Mouse (Mus musculus): ENCODE results near the gene Trmt13.
"Not testable (repeated sequence)": the region's sequence is repeated elsewhere in the genome, so short reads cannot be mapped to it uniquely, and the experiment has no call there.

Trmt13 gene

DNA sequence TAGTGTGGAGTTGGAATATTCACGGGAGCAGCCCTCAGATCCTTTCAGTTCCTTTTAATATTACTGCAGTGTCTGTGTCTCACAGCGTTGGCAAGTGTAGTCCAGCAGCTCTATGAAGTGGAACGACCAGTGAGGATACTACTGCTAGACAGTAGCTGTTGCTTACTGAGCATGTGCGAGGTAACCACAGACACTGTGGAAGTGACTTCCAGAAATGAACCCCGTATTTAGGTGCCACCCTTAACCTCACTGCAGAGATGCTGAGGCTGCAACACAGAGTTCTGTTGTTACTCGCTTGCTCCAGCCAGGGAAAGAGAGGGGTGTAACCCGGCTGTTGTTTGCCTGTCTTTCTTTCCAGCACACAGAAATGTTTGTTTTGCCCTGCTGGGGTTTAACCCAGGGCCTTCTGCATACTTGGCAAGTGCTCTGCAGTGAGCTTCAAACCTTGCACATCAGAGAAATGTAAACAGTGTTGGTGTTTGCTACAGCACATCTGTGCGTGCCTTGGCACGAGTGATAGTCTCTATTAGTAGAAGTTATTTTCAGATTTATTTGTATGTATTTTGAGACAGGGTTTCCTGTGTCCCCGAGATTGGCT lies at the start of gene Trmt13:
TSS of gene Trmt13 (minus strand) at position 293 of the 598 bp plus-strand sequence.
- DNase-seq (ENCODE audit: low spot score in 2 of 2): no peak

DNA sequence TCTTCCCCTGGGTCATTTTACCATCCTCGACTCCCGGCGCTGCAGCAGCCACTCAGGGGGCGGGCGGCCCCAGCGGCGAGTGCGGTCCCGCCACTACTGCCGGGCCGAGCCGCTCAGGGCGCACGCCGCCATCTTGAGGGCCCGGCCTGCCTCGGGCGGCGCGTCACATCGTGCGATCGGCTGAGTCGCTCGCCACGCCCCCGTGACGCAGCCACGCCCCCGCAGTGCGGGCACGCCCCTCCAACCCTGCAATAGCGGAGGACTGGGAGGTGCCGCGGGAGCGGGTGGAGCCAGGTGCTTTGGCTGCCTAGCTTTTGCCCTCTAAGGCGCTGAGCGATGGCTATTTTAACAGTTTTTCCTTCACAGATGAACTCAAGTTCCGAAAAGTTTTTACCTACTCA lies 48.1 kb upstream of the Trmt13 start, which contains the start of gene Mfsd14a:
TSS of gene Mfsd14a (minus strand) at position 215 of the 401 bp plus-strand sequence.
- peak; percentile 99 for DNase-seq (ENCODE audit: low spot score in 2 of 2)

DNA sequence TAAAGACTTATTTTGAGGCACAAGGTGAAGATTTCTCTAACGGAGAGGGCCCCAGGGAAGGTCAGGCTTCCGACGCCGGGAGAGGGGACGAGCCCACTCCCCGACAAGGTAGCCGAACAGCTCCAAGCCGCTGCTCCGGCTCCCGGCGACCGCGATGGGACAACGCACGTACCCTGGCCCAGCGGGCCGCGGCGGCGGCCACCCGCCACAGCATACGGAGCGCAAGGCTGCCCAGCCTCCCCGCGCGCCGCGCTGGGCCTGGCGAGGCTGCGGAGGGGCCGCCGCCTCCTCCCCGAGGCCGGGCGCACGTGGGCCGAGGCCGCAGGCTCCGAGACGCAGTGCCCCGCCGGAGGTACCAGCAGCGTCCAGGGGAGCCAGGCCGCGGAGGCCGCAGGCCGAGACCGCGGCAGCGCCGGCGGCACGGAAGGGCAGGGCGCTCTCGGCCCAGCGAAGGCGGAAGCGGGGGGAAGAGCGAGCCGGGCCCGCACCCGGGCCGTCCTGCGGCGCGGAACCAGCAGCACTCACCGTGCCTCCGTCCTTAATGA lies 47.6 kb upstream of the Trmt13 start:
- no peak for DNase-seq (ENCODE audit: low spot score in 2 of 2)

DNA sequence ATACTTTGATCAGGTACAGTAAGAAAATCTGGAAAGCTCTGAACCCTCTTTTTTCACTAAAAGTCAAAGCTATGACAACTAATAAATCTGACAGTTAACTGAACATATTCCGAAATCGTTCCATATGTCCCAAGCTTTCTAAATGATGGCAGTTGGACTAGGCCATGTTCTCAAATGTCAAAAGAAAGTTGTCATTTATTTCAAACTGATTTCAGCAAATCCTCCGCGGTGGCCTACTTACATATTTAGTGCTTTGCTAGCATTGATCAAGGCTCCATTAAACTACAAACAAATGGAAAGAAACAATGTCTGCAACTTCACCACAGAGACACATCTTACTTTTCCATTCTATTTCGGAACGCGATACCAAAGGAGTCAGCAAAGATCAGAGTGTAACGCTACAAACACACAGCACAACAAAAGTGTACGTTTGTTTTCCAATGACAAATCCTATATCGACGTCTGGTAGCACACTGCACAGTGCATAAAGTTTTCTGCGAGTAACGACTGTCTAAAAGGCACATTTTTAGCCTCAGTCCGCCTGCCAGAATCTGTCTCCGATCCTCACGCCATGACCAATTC lies 47.0 kb upstream of the Trmt13 start:
- DNase-seq (ENCODE audit: low spot score in 2 of 2): no peak

DNA sequence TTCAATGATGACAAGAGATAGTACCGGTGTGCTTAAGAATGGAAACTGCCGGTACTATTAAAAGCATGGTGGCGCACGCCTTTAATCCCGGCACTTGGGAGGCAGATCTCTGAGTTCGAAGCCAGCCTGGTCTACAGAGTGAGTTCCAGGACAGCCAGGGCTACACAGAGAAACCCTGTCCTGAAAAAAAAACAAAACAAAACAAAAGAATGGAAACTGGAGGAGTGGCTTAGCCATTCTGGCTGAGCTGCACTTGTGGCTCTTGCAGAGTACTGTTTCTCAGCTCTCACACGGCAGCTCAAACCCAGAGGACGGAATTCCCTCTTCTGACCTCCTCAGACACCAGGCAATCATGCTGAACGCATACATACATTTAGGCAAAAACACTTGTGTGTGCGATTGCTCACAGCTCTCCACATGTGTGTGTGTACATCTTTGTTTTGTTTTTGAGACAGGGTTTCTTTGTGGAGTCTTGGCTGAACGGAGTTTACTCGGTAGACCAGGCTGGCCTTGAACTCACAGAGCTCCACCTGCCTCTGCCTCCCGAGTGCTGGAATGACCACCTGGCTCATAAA lies 45.6 kb upstream of the Trmt13 start:
- DNase-seq (ENCODE audit: low spot score in 2 of 2): no peak

DNA sequence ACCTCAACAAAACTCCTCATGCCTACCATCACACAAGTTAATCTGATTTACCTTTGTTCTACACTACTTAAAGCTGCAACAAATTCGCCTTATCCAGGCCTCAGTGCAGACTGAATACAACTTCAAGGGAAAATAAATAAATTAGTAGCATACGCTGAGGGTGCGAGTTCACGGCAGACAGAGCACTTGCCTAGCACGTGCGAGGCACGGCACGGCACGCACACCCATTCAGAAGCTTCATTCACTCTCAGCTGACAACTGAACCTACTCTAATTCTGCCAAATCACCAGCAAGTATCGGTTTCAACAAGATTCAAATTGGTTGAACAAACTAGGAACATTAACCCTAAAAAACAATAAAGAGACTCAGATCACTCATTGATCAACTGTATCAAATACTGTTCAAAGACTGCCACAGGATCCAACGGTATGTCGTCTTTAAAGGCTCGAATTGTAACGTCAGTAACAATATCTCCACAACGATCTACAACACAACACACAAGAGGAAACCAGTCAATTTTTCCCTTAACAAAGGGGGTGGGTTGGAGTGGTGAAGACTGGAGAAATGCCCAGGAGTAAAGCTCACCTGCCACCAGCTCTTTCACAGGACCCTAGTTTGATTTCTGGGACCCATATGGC lies 44.7 kb upstream of the Trmt13 start:
- DNase-seq (ENCODE audit: low spot score in 2 of 2): no peak

DNA sequence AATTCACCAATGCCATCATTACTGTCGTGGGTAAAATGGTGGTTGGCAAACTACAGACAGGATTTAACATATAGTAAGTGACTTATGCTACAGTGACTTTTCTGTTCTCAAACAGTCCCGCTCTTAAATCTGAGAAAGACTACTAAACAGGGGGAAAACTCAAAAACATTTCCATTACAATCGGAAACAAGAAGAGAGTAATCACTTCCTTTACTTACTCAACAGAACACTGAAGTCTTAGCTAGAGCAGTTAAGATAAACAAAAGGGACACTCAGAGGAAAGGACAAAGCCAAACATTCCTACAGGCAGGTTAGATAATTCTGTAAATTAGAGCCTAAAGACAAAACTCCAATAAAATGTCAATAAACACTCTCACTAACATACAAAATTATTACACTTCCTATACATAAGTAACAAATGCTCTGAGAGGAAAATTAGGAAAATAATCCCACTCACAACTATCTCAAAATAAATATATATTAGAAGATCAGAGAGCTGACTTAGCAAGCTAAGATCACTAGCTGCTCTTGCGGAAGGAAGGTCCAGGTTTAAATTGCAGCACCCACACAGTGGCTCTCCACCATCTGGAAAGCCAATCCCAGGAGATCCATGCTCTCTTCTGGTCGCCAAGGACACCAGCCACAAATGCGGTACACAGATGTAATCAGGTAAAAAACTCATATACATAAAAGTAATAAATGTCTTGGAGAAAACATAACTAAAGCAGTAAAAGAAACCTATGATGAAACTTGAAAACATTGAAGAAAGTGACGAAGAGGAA lies 42.0 kb upstream of the Trmt13 start:
- DNase-seq (ENCODE audit: low spot score in 2 of 2): no peak

DNA sequence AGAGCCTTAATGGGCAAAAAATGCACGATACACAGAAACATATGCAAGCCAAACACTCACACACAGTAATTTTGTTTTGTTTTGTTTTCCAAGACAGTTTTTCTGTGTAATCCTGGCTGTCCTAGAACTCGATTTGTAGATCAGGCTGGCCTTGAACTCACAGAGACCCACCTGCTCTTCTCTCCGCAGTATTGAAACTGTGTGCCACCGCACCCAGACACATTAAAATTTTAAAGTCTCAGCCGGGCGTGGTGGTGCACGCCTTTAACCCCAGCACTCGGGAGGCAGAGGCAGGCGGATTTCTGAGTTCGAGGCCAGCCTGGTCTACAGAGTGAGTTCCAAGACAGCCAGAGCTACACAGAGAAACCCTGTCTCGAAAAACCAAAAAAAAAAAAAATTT lies 39.7 kb upstream of the Trmt13 start:
- not testable (repeated sequence) for DNase-seq (ENCODE audit: low spot score in 2 of 2)

DNA sequence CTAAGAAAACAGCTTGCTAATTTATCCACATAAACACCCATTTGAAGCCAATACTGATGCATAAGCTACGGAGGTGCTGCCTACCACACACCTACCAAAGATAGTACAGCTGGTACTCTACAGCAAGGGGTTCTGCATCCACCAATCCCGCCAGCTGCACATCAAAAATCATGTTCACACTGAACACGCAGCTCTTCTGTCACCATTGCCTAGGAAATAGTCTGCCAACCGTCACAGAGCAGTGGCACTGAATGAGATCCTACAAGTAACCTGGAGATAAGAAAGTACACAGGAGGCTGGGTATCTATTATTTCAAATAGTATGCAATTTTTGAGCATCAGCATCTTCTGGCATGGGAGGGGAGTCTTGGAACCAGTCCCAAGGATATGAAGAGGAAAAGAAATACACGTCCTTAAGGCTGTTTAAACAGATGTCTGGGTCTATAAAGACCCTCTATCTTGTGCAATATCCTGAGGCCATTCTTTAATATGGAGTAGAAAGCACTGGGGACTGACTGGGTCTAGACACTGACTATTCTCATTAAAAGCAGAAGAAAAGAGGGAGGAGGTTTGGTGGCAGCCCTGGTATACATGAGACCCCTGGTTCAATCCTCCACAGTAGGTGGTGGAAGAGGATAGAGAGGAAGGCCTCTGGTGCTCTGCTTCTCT lies 39.0 kb upstream of the Trmt13 start:
- no peak for DNase-seq (ENCODE audit: low spot score in 2 of 2)

DNA sequence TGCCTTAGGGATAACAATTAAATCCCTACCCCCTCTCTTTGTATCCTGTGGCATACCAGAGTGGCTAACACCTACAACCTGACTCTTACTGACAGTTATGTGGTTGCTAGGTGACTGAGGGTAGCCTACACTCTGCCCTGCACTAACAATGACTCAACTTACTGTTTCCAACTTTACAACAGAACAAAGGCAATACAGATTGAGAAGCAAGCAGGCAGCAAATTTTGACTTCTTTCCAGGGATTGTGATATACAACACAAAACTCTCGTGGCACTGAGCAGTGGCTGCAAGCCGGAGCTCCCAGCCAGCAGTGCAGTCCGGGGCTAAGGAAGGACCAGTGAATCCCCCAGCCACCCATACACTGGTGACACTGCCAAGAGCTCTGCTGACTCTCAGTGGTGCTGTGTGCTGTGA lies 37.7 kb upstream of the Trmt13 start:
- DNase-seq (ENCODE audit: low spot score in 2 of 2): no peak

DNA sequence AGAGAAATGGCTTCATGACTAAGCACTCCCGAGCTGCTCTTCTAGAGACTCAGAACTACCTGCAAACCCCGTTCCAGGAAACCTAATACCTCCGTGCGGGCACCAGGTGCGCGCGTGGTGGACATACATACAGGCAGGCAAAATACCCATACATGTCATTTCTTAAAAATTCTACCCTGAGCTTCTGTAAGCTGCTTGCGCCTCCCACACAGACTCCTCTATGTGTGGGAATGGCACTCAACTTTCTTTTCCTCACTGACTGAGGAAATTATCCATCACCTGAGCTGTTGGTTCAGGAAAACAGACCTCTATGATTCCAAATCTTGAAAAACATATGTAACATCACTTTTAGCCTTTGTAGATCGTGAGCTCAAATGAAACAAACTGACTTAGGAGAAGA lies 36.3 kb upstream of the Trmt13 start:
- no peak for DNase-seq (ENCODE audit: low spot score in 2 of 2)

DNA sequence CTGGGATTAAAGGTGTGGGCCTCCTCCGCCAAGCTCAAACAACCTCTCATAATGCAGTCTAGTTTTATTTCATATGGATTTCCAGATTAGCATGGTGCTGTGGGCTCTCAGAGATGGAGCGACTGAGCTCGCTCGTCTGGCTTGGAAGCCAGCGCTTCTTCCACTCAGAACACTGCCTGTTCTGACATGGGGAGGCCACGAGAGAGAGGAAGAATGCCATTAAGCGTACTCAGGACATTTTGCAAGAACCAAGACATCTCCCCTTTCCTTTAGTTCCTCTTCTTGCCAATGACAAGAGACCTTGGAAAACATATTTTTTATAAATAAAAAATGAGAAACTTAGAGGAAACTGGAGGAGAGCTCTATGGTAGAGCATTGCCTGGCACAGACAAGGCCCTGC lies 34.4 kb upstream of the Trmt13 start:
- no peak for DNase-seq (ENCODE audit: low spot score in 2 of 2)

DNA sequence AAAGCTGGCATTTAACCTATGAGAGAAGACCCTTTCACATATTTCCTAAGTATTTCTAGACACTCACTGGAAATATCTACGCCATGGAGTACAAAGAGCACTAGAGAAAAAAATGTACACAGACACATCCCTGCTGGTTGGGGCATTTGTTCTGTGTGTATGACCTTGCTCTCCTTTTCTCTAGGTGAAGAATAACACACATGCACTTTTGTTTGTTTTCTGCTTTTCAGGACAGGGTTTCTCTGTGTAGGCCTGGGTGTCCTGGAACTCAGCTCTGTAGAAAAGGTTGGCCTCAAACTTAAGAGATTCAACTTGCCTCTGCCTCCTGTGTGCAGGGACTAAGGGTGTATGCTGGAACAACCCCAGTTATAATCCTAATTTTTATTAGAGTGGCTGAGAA lies 32.0 kb upstream of the Trmt13 start:
- DNase-seq (ENCODE audit: low spot score in 2 of 2): no peak

DNA sequence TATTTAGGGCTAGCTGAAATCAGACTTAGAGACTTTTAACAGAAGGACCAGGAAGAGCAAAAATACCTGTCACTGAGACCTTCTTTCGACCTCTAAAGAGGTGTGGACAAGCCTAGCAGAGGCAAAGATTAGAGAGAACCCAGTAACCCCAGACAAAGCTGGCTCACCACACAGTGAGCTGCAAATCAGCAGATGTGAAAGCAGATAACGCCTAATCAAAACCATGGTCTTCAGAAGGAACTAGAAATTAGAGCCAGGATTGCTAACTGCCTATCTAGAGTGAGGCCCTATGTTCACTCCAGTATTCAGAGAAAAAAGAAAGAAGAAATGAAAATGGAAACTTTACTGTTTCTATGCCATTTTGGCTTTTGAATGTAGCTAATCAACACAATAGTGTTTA lies 28.0 kb upstream of the Trmt13 start:
- no peak for DNase-seq (ENCODE audit: low spot score in 2 of 2)

DNA sequence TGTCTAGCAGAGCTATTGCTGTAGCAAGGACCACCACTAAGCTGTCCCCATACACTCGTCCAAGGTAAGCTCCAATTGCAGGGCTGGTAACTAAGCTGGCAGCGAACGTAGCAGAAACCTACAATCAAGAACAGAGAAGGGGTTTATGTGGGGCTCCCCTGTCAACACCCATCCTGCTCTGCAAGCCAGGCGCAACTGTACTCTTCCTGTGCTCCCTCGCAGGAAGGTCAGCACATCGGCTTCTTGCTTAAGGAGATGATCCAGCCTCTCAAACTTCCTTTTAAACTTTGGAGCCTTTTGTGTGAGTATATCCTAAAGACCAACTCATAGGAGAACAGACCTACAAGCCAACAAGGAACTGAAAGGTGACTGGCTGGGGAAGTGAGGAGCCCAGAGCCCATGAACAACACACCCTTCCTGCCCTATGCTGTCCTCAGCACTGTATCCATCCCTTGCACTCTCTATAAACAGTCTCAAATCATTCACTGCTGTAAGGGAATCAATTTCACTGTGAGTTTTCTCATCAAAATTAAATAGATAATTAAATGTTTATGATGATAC lies 27.5 kb upstream of the Trmt13 start:
- DNase-seq (ENCODE audit: low spot score in 2 of 2): no peak

DNA sequence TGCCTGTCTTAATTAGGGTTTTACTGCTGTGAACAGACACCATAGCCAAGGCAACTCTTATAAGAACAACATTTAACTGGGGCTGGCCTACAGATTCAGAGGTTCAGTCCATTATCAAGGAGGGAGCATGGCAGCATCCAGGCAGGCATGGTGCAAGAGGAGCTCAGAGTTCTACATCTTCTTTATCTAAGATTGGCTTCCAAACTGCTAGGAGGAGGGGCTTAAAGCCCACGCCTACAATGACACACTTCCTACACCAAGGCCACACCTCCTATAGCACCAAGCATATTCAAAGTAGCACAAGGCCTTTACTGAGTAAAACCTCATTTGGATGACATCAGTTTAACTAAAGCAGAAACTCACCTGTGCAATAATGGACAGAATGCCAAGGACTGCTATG lies 25.6 kb upstream of the Trmt13 start:
- DNase-seq (ENCODE audit: low spot score in 2 of 2): no peak

DNA sequence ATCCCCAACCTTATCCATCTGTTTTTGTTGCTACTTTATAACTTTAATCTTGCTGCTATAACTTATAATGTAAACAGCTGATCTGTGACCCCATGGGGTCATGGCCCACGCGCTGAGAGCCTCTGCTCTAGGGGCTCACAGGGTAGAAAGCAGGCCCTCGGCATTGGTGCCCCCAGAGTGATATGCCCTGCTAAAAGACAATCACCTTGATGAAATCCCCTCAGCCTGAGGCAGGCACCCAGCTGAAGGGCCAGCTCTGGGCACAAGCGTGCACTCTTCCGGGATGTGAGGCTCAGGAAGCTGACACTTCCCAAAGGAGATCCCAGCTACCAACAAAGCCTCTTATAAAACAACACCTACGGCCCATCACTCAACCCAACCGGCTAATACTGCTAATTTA lies 24.2 kb upstream of the Trmt13 start:
- DNase-seq (ENCODE audit: low spot score in 2 of 2): no peak

DNA sequence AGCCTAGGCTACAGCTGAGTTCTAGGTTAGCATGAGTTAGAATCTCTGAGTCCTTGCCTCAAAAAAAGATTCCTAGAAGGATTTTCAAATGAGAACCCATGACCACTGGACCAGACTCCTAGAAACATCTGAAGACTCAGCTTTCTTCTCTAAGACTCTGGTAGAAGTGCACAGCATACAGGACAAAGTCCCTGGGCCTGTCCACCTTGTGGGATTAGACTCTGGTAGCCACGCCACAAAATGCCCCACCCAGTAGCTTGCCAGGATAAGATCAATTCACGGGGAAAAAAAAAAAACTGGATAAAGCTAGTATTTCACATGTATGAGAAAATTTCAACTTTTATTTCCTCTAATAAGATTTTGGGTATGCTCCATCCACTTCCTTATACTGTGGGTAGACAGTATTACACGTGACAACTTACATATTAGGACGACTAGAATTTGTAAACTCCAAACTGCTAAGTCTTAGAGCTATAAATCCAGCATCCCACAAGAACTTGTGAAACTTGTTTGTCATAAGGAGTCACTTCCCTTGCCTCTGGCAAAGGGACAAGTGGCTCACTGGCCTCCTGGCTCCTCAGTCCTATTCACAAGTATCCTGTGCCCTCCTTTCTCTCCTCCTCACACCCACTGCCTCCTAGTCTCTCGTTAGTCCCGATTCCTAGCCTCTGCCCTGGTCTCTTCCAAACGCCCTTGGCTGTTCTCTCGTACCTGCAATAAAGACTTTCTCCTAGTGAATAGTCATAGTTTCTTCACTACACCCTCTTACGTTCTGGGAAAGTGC lies 23.5 kb upstream of the Trmt13 start:
- DNase-seq (ENCODE audit: low spot score in 2 of 2): no peak

DNA sequence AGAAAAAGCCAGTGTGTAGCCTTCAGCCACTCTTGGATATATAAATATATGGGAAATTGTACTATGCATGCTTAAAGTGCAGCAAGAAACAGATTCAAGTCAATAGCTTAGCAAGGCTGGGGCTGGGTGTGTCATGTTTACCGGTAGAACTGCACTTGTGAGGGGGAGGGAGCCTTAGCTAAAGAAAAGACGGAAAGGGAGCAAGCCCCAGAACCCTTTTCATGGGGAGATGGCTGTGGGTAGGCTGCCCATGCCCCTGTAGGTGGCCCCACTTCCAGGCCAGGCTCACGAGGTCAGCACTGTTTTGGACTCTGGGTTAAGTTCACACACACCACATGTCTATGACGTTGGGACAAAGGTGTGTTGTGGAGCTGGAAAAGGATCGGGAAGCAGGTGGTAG lies 21.4 kb upstream of the Trmt13 start:
- no peak for DNase-seq (ENCODE audit: low spot score in 2 of 2)

DNA sequence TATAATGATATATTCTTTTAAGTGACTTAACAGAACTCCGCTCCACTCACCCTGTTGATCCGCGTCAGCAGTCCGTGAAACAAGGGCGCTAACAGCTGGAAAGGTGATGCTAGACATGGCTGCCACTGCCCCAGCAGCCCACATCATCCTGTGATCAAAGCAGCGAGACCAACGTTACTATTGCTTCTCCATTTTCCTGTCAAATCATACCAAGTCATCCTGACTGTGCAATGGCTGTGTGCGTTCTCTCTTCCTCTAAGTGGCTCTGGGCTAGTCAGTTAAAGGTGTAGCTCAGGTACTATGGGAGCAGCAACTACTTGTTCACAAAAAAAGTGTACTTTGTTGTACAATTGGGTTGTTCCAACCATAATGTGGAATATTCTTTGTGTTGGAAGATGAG lies 20.5 kb upstream of the Trmt13 start:
- no peak for DNase-seq (ENCODE audit: low spot score in 2 of 2)
